Mouse (Mus musculus): ENCODE measurements around the gene Acot8.

Acot8 gene

GRCm38 (mm10) chr2:164767812-164768540, 36.7 kb downstream of the Acot8 start:
- in situ Hi-C loops (cut with MboI; ENCODE audit: low pct_unique_long_range_greater_than_20kb in 1 of 2, low sequenced_read_pairs in 2 of 2, unreplicated experiment in 1 of 2): no loop called here

GRCm38 (mm10) chr2:164765841-164766240, 38.8 kb downstream of the Acot8 start:
- in situ Hi-C loops (cut with MboI; ENCODE audit: low pct_unique_long_range_greater_than_20kb in 1 of 2, low sequenced_read_pairs in 2 of 2, unreplicated experiment in 1 of 2): no loop called here

GRCm38 (mm10) chr2:164762593-164762992, 42.1 kb downstream of the Acot8 start:
- in situ Hi-C loops (cut with MboI; ENCODE audit: low pct_unique_long_range_greater_than_20kb in 1 of 2, low sequenced_read_pairs in 2 of 2, unreplicated experiment in 1 of 2): no loop called here

- in situ Hi-C loops (cut with MboI; ENCODE audit: low pct_unique_long_range_greater_than_20kb in 1 of 2, low sequenced_read_pairs in 2 of 2, unreplicated experiment in 1 of 2): no loop called here
Measured at GRCm38 (mm10) chr2:164761971-164762370, 42.7 kb downstream of the Acot8 start.

GRCm38 (mm10) chr2:164761502-164761901, 43.2 kb downstream of the Acot8 start:
- in situ Hi-C loops (cut with MboI; ENCODE audit: low pct_unique_long_range_greater_than_20kb in 1 of 2, low sequenced_read_pairs in 2 of 2, unreplicated experiment in 1 of 2): no loop called here

GRCm38 (mm10) chr2:164760059-164760833, 44.4 kb downstream of the Acot8 start:
- in situ Hi-C loops (cut with MboI; ENCODE audit: low pct_unique_long_range_greater_than_20kb in 1 of 2, low sequenced_read_pairs in 2 of 2, unreplicated experiment in 1 of 2): no loop called here

- in situ Hi-C loops (cut with MboI; ENCODE audit: low pct_unique_long_range_greater_than_20kb in 1 of 2, low sequenced_read_pairs in 2 of 2, unreplicated experiment in 1 of 2): no loop called here
Measured at GRCm38 (mm10) chr2:164758692-164759091, 46.0 kb downstream of the Acot8 start.

GRCm38 (mm10) chr2:164757841-164758240, 46.8 kb downstream of the Acot8 start:
- in situ Hi-C loops (cut with MboI; ENCODE audit: low pct_unique_long_range_greater_than_20kb in 1 of 2, low sequenced_read_pairs in 2 of 2, unreplicated experiment in 1 of 2): no loop called here

- in situ Hi-C loops (cut with MboI; ENCODE audit: low pct_unique_long_range_greater_than_20kb in 1 of 2, low sequenced_read_pairs in 2 of 2, unreplicated experiment in 1 of 2): no loop called here
Measured at GRCm38 (mm10) chr2:164754800-164755199, 49.9 kb downstream of the Acot8 start.

GRCm38 (mm10) chr2:164754105-164754504, 50.6 kb downstream of the Acot8 start:
- in situ Hi-C loops (cut with MboI; ENCODE audit: low pct_unique_long_range_greater_than_20kb in 1 of 2, low sequenced_read_pairs in 2 of 2, unreplicated experiment in 1 of 2): no loop called here

- in situ Hi-C loops (cut with MboI; ENCODE audit: low pct_unique_long_range_greater_than_20kb in 1 of 2, low sequenced_read_pairs in 2 of 2, unreplicated experiment in 1 of 2): no loop called here
Measured at GRCm38 (mm10) chr2:164752454-164752853, 52.2 kb downstream of the Acot8 start.

GRCm38 (mm10) chr2:164748991-164749390, 55.7 kb downstream of the Acot8 start:
- in situ Hi-C loops (cut with MboI; ENCODE audit: low pct_unique_long_range_greater_than_20kb in 1 of 2, low sequenced_read_pairs in 2 of 2, unreplicated experiment in 1 of 2): no loop called here

- in situ Hi-C loops (cut with MboI; ENCODE audit: low pct_unique_long_range_greater_than_20kb in 1 of 2, low sequenced_read_pairs in 2 of 2, unreplicated experiment in 1 of 2): no loop called here
Measured at GRCm38 (mm10) chr2:164748191-164748590, 56.5 kb downstream of the Acot8 start.

- in situ Hi-C loops (cut with MboI; ENCODE audit: low pct_unique_long_range_greater_than_20kb in 1 of 2, low sequenced_read_pairs in 2 of 2, unreplicated experiment in 1 of 2): no loop called here
Measured at GRCm38 (mm10) chr2:164746693-164747092, 58.0 kb downstream of the Acot8 start.

- in situ Hi-C loops (cut with MboI; ENCODE audit: low pct_unique_long_range_greater_than_20kb in 1 of 2, low sequenced_read_pairs in 2 of 2, unreplicated experiment in 1 of 2): no loop called here
Measured at GRCm38 (mm10) chr2:164745843-164746479, 58.7 kb downstream of the Acot8 start, which contains the start of the genes Wfdc3 and Dnttip1. Gene Wfdc3, minus strand, starts transcription at chr2:164745931. Gene Dnttip1, plus strand, starts transcription at chr2:164745983.

- in situ Hi-C loops (cut with MboI; ENCODE audit: low pct_unique_long_range_greater_than_20kb in 1 of 2, low sequenced_read_pairs in 2 of 2, unreplicated experiment in 1 of 2): no loop called here
Measured at GRCm38 (mm10) chr2:164744987-164745386, 59.7 kb downstream of the Acot8 start.

All from mouse embryonic stem cell (cell line).